Mouse (Mus musculus): ENCODE measurements around the gene Olfr263. TPM values are rescaled to one million over a fixed set of nuclear protein-coding genes. Genes with fewer than 3 reads are reported as not detected.
A peak's percentile ranks its signal among the peaks of the same experiment; 100 is the strongest.

Gene Olfr263
- polyA plus RNA-seq, 1 experiment from 2014 or later = not detected

DNA sequence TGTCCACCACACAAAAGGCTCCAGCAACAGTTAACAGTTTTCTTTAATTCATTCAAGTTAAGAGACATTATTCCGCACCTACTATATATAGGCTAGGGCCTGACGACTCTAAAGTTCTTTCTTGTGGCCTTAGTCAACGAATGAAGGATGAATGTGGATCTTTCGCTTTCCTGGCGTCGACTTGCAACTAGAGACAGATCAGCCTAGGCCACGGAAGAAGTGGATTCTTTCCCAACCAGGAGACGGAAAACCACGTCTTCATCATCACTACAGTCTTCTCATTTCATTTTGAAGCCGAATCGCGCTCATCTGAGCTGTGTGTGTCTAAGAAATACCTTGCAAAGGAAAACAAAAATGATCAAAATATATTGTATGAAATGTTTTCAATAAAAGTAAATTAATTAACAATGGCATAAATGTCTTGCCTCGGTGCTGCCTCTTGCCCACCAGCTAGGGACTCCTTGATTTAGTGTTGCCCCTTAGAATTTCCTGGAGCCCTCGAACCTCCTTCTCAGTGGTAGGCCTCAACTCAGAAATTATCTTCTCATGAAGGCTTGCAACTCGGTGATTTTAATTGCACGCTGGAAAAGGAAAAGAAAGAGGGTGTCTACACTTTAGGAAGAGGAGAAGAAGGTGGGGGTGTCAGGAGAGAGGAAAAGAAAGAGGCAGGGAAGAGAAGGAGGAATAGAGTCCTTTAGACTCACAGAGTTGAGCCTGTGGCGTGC lies 41.2 kb downstream of the Olfr263 start:
- 59% methylated on average over 17 of the region's 17 CpGs for WGBS
- no peaks in the 10 kb centered on the region for H3K27me3 ChIP-seq (replicated peaks)
- 0 out of 2 replicates have a peak, but pooled peaks cover 2% of the 10 kb centered on the region for H3K4me1 ChIP-seq
- H3K4me3 ChIP-seq (replicated peaks) = peak overlapping the region; percentile 56
- H3K9me3 ChIP-seq = no peaks in the 10 kb centered on the region
- peak overlapping the region; percentile 84 for H3K4me2 ChIP-seq
- no peak overlapping the region for H3K27ac ChIP-seq
- H3K9ac ChIP-seq = no peak overlapping the region
- no peaks in the 10 kb centered on the region for H3K36me3 ChIP-seq
- ATAC-seq (ENCODE audit: insufficient read depth, low FRiP score, low read depth) = no peak

DNA sequence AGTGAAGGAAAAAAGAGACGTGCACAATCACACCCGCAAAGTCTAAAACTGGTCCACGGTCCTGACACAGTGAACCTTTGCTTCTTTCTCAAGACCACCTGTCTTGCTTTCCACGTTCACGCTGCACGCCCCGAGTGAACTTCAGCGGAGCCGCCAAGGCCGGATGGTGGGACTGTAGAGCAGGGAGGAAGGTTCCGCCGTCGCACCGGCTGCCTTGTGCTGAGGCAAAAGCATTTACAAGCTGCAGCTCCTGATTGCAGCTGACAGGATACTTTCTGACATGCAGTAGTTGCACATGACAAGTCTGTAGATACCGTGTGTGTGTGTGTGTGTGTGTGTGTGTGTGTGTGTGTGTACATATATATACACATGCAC lies 41.7 kb downstream of the Olfr263 start:
- Histone ChIP-seq H3K27me3 (replicated peaks) (no peaks in the 10 kb centered on the region), H3K4me1 (0 out of 2 replicates have a peak, but pooled peaks cover 2% of the 10 kb centered on the region), H3K36me3 (no peaks in the 10 kb centered on the region), H3K4me3 (replicated peaks) (peak overlapping the region; percentile 43), H3K27ac (no peak overlapping the region), H3K9ac (no peak overlapping the region), H3K9me3 (no peaks in the 10 kb centered on the region), H3K4me2 (peak overlapping the region; percentile 67)
- ATAC-seq (ENCODE audit: insufficient read depth, low FRiP score, low read depth) = no peak
- 14% methylated on average over 15 of the region's 15 CpGs for WGBS

DNA sequence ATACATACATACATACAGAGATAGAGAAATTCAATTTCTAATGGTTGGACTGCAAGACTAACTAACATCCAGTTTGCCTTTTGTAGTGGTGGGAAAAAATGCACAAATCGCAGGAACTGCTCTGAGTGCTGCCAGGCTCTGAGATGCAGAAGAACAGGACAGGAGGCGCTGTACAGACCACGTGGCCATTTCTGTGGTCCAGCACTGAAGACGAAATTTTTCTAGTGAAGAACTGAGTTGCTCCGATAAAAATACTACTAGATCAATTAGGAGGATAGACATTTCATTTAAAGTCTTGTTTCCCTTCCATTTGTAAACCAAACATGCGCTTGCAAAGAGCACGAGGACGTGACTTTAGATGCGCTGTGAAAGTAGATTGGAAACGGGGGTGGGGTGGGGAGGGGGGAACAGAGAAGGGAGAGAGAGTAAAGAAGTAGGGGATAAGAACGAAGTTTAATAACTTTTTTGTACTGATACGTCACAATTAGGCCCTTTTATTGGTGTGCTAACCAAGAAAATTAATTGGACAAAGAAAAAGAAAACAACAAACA lies 42.2 kb downstream of the Olfr263 start:
- Histone ChIP-seq H3K9ac (no peak overlapping the region), H3K4me3 (replicated peaks) (peak overlapping the region; percentile 43), H3K27me3 (replicated peaks) (no peaks in the 10 kb centered on the region), H3K9me3 (no peaks in the 10 kb centered on the region), H3K4me1 (0 out of 2 replicates have a peak, but pooled peaks cover 2% of the 10 kb centered on the region), H3K27ac (0 out of 2 replicates have a peak overlapping the region, but pooled peaks have one; percentile 6), H3K36me3 (no peaks in the 10 kb centered on the region), H3K4me2 (peak overlapping the region; percentile 67)
- WGBS = under 1% methylated on average over 12 of the region's 12 CpGs
- no peak for ATAC-seq (ENCODE audit: insufficient read depth, low FRiP score, low read depth)

- no peak overlapping the region for H3K9ac ChIP-seq
- H3K27me3 ChIP-seq (replicated peaks) = no peaks in the 10 kb centered on the region
- H3K36me3 ChIP-seq = no peaks in the 10 kb centered on the region
- H3K4me1 ChIP-seq = 0 out of 2 replicates have a peak, but pooled peaks cover 2% of the 10 kb centered on the region
- 2% methylated on average over 16 of the region's 16 CpGs for WGBS
- H3K4me3 ChIP-seq (replicated peaks) = peak overlapping the region; percentile 45
- H3K9me3 ChIP-seq = no peaks in the 10 kb centered on the region
- ATAC-seq (ENCODE audit: insufficient read depth, low FRiP score, low read depth) = peak; percentile 72
- peak overlapping the region; percentile 67 for H3K4me2 ChIP-seq
- H3K27ac ChIP-seq = peak overlapping the region; percentile 85
These were observed 43.0 kb downstream of the Olfr263 start for GRCm38 (mm10) chr13:21172241-21173027.

DNA sequence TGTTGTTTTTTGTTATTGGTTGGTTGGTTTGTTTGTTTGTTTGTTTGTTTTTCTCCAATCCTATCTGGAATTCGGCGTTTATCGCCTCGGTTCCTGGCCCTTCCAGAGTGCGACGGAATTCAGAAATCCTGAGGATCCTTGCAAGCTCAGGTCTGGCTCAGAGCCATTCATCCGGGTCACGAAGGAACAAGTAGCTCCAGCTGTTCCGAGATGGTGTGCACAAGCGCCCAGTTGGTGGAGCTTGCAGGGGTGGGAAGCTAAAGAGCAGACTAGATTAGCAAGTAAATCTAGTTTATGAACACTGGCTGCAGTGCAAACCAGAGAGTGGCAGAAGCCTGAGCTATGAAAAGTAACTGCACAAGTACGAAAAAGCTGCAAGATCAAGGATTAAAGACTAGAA lies 43.6 kb downstream of the Olfr263 start:
- Histone ChIP-seq H3K4me3 (replicated peaks) (peak overlapping the region; percentile 45), H3K4me1 (0 out of 2 replicates have a peak, but pooled peaks cover 2% of the 10 kb centered on the region), H3K9me3 (no peaks in the 10 kb centered on the region), H3K27me3 (replicated peaks) (no peaks in the 10 kb centered on the region), H3K27ac (peak overlapping the region; percentile 85), H3K4me2 (peak overlapping the region; percentile 67), H3K9ac (no peak overlapping the region), H3K36me3 (no peaks in the 10 kb centered on the region)
- WGBS = under 1% methylated on average over 11 of the region's 11 CpGs
- peak; percentile 62 for ATAC-seq (ENCODE audit: insufficient read depth, low FRiP score, low read depth)

GRCm38 (mm10) chr13:21176733-21177132 lies 47.3 kb downstream of the Olfr263 start:
- no peak for ATAC-seq (ENCODE audit: insufficient read depth, low FRiP score, low read depth)
- H3K4me3 ChIP-seq (replicated peaks) = no peak overlapping the region
- H3K36me3 ChIP-seq = no peaks in the 10 kb centered on the region
- H3K9ac ChIP-seq = no peak overlapping the region
- H3K4me2 ChIP-seq = no peak overlapping the region
- H3K4me1 ChIP-seq = peaks cover 11% of the 10 kb centered on the region
- WGBS = 77% methylated on average over 11 of the region's 11 CpGs
- H3K27me3 ChIP-seq (replicated peaks) = no peaks in the 10 kb centered on the region
- no peaks in the 10 kb centered on the region for H3K9me3 ChIP-seq
- H3K27ac ChIP-seq = no peak overlapping the region

GRCm38 (mm10) chr13:21177657-21178056 lies 48.2 kb downstream of the Olfr263 start:
- H3K9ac ChIP-seq = no peak overlapping the region
- H3K4me2 ChIP-seq = no peak overlapping the region
- H3K27me3 ChIP-seq (replicated peaks) = no peaks in the 10 kb centered on the region
- no peaks in the 10 kb centered on the region for H3K9me3 ChIP-seq
- ATAC-seq (ENCODE audit: insufficient read depth, low FRiP score, low read depth) = no peak
- H3K27ac ChIP-seq = peak overlapping the region; percentile 27; the same call in 1 of the 2 replicates
- 0 out of 2 replicates have a peak, but pooled peaks cover 2% of the 10 kb centered on the region for H3K36me3 ChIP-seq
- H3K4me1 ChIP-seq = peaks cover 18% of the 10 kb centered on the region
- no peak overlapping the region for H3K4me3 ChIP-seq (replicated peaks)
- 50% methylated on average over 5 of the region's 5 CpGs for WGBS

- H3K36me3 ChIP-seq = peaks cover 8% of the 10 kb centered on the region
- H3K4me1 ChIP-seq = peaks cover 24% of the 10 kb centered on the region
- H3K9ac ChIP-seq = no peak overlapping the region
- no peak overlapping the region for H3K4me3 ChIP-seq (replicated peaks)
- H3K4me2 ChIP-seq = peak overlapping the region; percentile 79
- ATAC-seq (ENCODE audit: insufficient read depth, low FRiP score, low read depth) = no peak
- no peaks in the 10 kb centered on the region for H3K27me3 ChIP-seq (replicated peaks)
- 83% methylated on average over 5 of the region's 5 CpGs for WGBS
- no peaks in the 10 kb centered on the region for H3K9me3 ChIP-seq
- H3K27ac ChIP-seq = peak overlapping the region; percentile 27; the same call in 1 of the 2 replicates
These were observed 48.9 kb downstream of the Olfr263 start for GRCm38 (mm10) chr13:21178364-21178763.

GRCm38 (mm10) chr13:21179367-21179723 lies 49.9 kb downstream of the Olfr263 start, which contains the start of gene Trim27:
Trim27 (plus strand) TSS chr13:21179445.
- Histone ChIP-seq H3K4me3 (replicated peaks) (peak within 1 kb of the TSS; percentile 98), H3K9ac (peak within 1 kb of the TSS; percentile 94), H3K27me3 (replicated peaks) (no peaks in the 10 kb centered on the region), H3K27ac (peak within 1 kb of the TSS; percentile 96), H3K36me3 (peaks cover 17% of the 10 kb centered on the region), H3K9me3 (no peaks in the 10 kb centered on the region), H3K4me2 (peak within 1 kb of the TSS; percentile 79), H3K4me1 (peaks cover 27% of the 10 kb centered on the region)
- WGBS = under 1% methylated on average over 15 of the region's 15 CpGs
- ATAC-seq (ENCODE audit: insufficient read depth, low FRiP score, low read depth) = peak; percentile 33

DNA sequence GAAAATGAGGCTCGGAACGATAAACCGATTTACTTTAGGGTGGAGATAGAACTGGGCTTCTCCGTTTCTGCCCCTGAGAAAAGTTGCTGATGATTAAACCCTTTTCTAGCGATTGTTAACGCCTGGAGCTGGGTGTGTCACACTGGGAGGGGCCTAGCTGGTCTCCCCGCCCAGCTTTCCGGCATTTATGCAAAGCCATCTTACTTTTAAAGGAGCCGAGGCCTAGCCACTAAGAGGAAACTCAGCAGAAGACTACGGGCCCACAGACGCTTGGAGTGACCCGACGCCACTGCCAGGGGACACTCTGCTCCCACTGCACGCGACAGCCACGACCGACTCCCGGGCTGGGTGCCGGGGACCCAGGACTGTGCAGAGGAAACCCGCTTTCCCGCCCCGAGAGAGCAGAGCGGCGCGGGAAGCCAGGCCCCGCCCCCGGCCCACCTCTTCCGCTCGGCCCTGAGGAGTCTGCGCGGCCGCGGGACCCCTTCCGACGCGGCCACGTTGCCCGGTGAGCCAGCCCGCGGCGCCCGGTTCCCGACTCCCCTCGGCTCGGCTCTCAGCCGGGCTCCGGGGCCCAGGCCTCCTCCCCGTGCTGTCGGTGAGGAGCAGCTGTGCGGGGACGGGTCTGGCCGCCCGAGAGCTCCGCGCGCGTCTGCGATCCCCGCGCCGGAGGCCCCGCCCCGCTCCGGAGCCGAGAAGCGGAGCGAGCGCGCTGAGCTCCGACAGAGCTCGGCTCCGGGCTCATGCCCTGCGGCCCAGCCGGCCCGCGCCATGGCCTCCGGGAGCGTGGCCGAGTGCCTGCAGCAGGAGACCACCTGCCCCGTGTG lies 50.5 kb downstream of the Olfr263 start:
- Histone ChIP-seq H3K36me3 (peaks cover 17% of the 10 kb centered on the region), H3K27ac (peak overlapping the region; percentile 96), H3K4me2 (peak overlapping the region; percentile 79), H3K4me3 (replicated peaks) (peak overlapping the region; percentile 98), H3K9ac (peak overlapping the region; percentile 94), H3K27me3 (replicated peaks) (no peaks in the 10 kb centered on the region), H3K9me3 (no peaks in the 10 kb centered on the region), H3K4me1 (peaks cover 27% of the 10 kb centered on the region)
- under 1% methylated on average over 80 of the region's 80 CpGs for WGBS
- ATAC-seq (ENCODE audit: insufficient read depth, low FRiP score, low read depth) = peak; percentile 95

Measured in stomach, embryonic 15.5 days (tissue).